Mouse (Mus musculus): Measurements from ENCODE around the gene Ppp3r2. TPM values are rescaled to one million over a fixed set of nuclear protein-coding genes. Genes with fewer than 3 reads are reported as not detected.

The Ppp3r2 gene
- not detected for polyA plus RNA-seq (2014; fragmentation: Illumina TruSeq; extraction: RNeasy Lipid Tissue Mini Kit (QIAGEN cat#74804); ENCODE audit: low read depth, low replicate concordance)

GRCm38 (mm10) chr4:49681812-49682211, at the start of gene Ppp3r2:
Ppp3r2 (minus strand) TSS chr4:49682024.

GRCm38 (mm10) chr4:49631319-49632138, 50.3 kb downstream of the Ppp3r2 start, which contains the start of gene Rnf20:
Rnf20 (plus strand) TSS chr4:49632006.

Other genes with a start within 250 kb of the Ppp3r2 start
- 68.9 TPM for gene Acnat1, start 208.1 kb downstream of the Ppp3r2 start, polyA plus RNA-seq (2014; fragmentation: Illumina TruSeq; extraction: RNeasy Lipid Tissue Mini Kit (QIAGEN cat#74804); ENCODE audit: low read depth, low replicate concordance)
- gene Baat, start 175.5 kb downstream of the Ppp3r2 start, polyA plus RNA-seq (2014; fragmentation: Illumina TruSeq; extraction: RNeasy Lipid Tissue Mini Kit (QIAGEN cat#74804); ENCODE audit: low read depth, low replicate concordance), result 510 TPM
- 84.9 TPM for gene Mrpl50, start 160.9 kb downstream of the Ppp3r2 start, polyA plus RNA-seq (2014; fragmentation: Illumina TruSeq; extraction: RNeasy Lipid Tissue Mini Kit (QIAGEN cat#74804); ENCODE audit: low read depth, low replicate concordance)
- 9.6 TPM for gene Zfp189, start 160.8 kb downstream of the Ppp3r2 start, polyA plus RNA-seq (2014; fragmentation: Illumina TruSeq; extraction: RNeasy Lipid Tissue Mini Kit (QIAGEN cat#74804); ENCODE audit: low read depth, low replicate concordance)
- gene Aldob, start 132.5 kb downstream of the Ppp3r2 start, polyA plus RNA-seq (2014; fragmentation: Illumina TruSeq; extraction: RNeasy Lipid Tissue Mini Kit (QIAGEN cat#74804); ENCODE audit: low read depth, low replicate concordance), result 3,868 TPM
- gene Tmem246, start 84.1 kb downstream of the Ppp3r2 start, polyA plus RNA-seq (2014; fragmentation: Illumina TruSeq; extraction: RNeasy Lipid Tissue Mini Kit (QIAGEN cat#74804); ENCODE audit: low read depth, low replicate concordance), result not detected
- gene Rnf20, start 50.0 kb downstream of the Ppp3r2 start, polyA plus RNA-seq (2014; fragmentation: Illumina TruSeq; extraction: RNeasy Lipid Tissue Mini Kit (QIAGEN cat#74804); ENCODE audit: low read depth, low replicate concordance), result 20.4 TPM
- gene Grin3a, start 163.7 kb upstream of the Ppp3r2 start, polyA plus RNA-seq (2014; fragmentation: Illumina TruSeq; extraction: RNeasy Lipid Tissue Mini Kit (QIAGEN cat#74804); ENCODE audit: low read depth, low replicate concordance), result not detected

All from liver, adult 10 weeks (tissue).